Mouse (Mus musculus): Measurements from ENCODE around the gene Lpin1.

Lpin1 gene

GRCm38 (mm10) chr12:16570371-16571060, 40.2 kb downstream of the Lpin1 start:
- DNase-seq (ENCODE audit: low spot score) = no peak

GRCm38 (mm10) chr12:16568936-16569650, 41.7 kb downstream of the Lpin1 start:
- DNase-seq (ENCODE audit: low spot score) = no peak

GRCm38 (mm10) chr12:16568496-16568895, 42.3 kb downstream of the Lpin1 start:
- peak; percentile 68 for DNase-seq (ENCODE audit: low spot score)

- no peak for DNase-seq (ENCODE audit: low spot score)
Observed at GRCm38 (mm10) chr12:16568090-16568489, 42.7 kb downstream of the Lpin1 start.

GRCm38 (mm10) chr12:16563427-16563826, 47.3 kb downstream of the Lpin1 start:
- DNase-seq (ENCODE audit: low spot score) = peak; percentile 83

- DNase-seq (ENCODE audit: low spot score) = peak; percentile 66
Observed at GRCm38 (mm10) chr12:16562647-16563046, 48.1 kb downstream of the Lpin1 start.

- DNase-seq (ENCODE audit: low spot score) = no peak
Observed at GRCm38 (mm10) chr12:16562181-16562580, 48.6 kb downstream of the Lpin1 start.

GRCm38 (mm10) chr12:16557271-16557670, 53.5 kb downstream of the Lpin1 start:
- no peak for DNase-seq (ENCODE audit: low spot score)

GRCm38 (mm10) chr12:16554171-16554570, 56.6 kb downstream of the Lpin1 start:
- peak; percentile 58 for DNase-seq (ENCODE audit: low spot score)

- DNase-seq (ENCODE audit: low spot score) = no peak
Observed at GRCm38 (mm10) chr12:16552108-16552771, 58.5 kb downstream of the Lpin1 start.

- DNase-seq (ENCODE audit: low spot score) = no peak
Observed at GRCm38 (mm10) chr12:16550983-16551454, 59.7 kb downstream of the Lpin1 start.

GRCm38 (mm10) chr12:16548824-16549375, 61.9 kb downstream of the Lpin1 start:
- DNase-seq (ENCODE audit: low spot score) = no peak

- no peak for DNase-seq (ENCODE audit: low spot score)
Observed at GRCm38 (mm10) chr12:16541606-16542005, 69.2 kb downstream of the Lpin1 start.

- DNase-seq (ENCODE audit: low spot score) = no peak
Observed at GRCm38 (mm10) chr12:16540712-16541111, 70.1 kb downstream of the Lpin1 start.

- DNase-seq (ENCODE audit: low spot score) = no peak
Observed at GRCm38 (mm10) chr12:16539965-16540661, 70.7 kb downstream of the Lpin1 start.

- peak; percentile 92 for DNase-seq (ENCODE audit: low spot score)
Observed at GRCm38 (mm10) chr12:16533331-16533828, 77.4 kb downstream of the Lpin1 start.

- no peak for DNase-seq (ENCODE audit: low spot score)
Observed at GRCm38 (mm10) chr12:16532860-16533230, 77.9 kb downstream of the Lpin1 start.

GRCm38 (mm10) chr12:16531956-16532859, 78.6 kb downstream of the Lpin1 start:
- DNase-seq (ENCODE audit: low spot score) = no peak

GRCm38 (mm10) chr12:16528650-16529049, 82.1 kb downstream of the Lpin1 start:
- DNase-seq (ENCODE audit: low spot score) = no peak

- DNase-seq (ENCODE audit: low spot score) = no peak
Observed at GRCm38 (mm10) chr12:16527941-16528340, 82.8 kb downstream of the Lpin1 start.

- no peak for DNase-seq (ENCODE audit: low spot score)
Observed at GRCm38 (mm10) chr12:16526862-16527261, 83.9 kb downstream of the Lpin1 start.
